9 mouse cellular contexts compared by ENCODE assay signal in genomic region chr11:49636449-49636848, GRCm38 (mm10). TPM values are rescaled to one million over a fixed set of nuclear protein-coding genes. Genes with fewer than 3 reads are reported as not detected.
DNase-seq lines count a peak whose midpoint lies in the region; ATAC-seq and TF ChIP-seq lines count a peak whose summit lies in the region.
"Had no signal": no experiment of that assay in that cellular context is flagged by ENCODE, and none has a peak within 500 bp of the region (broad histone marks: within the 10 kb centered on the region; RNA-seq: fewer than 3 reads in every experiment).

No protein-coding gene starts in this region.

- no peak for ATAC-seq in hindbrain, embryonic 12.5 days (ENCODE audit: low FRiP score)

- no peaks in the 10 kb centered on the region for H3K9me3 ChIP-seq in hindbrain, embryonic 12.5 days (replicated peaks)
- H3K9me3 ChIP-seq: embryonic facial prominence, embryonic 15.5 days had no signal

- no peak overlapping the region for H3K27ac ChIP-seq in hindbrain, embryonic 12.5 days
- H3K27ac ChIP-seq: embryonic facial prominence, embryonic 15.5 days had no signal

- H3K27me3 ChIP-seq in hindbrain, embryonic 12.5 days = peaks cover 65% of the 10 kb centered on the region

- peak; percentile 69 for TF ChIP-seq CTCF in lung, adult 2 months (IDR thresholded peaks at IDR 0.05; ENCODE audit: insufficient read depth, low read length)

- 17% methylated on average over 11 of the region's 11 CpGs for WGBS in lung, adult 2 months
- WGBS in hindbrain, embryonic 12.5 days = 3% methylated on average over 11 of the region's 11 CpGs

- H3K4me1 ChIP-seq in lung, adult 2 months (ENCODE audit: control insufficient read depth, insufficient read depth, low read length) = peaks cover 10% of the 10 kb centered on the region
- peaks cover 7% of the 10 kb centered on the region for H3K4me1 ChIP-seq in hindbrain, embryonic 12.5 days

- TF ChIP-seq POLR2A in lung, adult 2 months (IDR thresholded peaks at IDR 0.05; ENCODE audit: borderline replicate concordance, extremely low read depth, low read depth, low read length) = no peak

- peak overlapping the region; percentile 27; the same call in 1 of the 2 replicates for H3K4me2 ChIP-seq in hindbrain, embryonic 12.5 days (replicated peaks)
- H3K4me2 ChIP-seq: embryonic facial prominence, embryonic 15.5 days had no signal

- no peaks in the 10 kb centered on the region for H3K36me3 ChIP-seq in hindbrain, embryonic 12.5 days
- H3K36me3 ChIP-seq: embryonic facial prominence, embryonic 15.5 days had no signal

- H3K4me3 ChIP-seq in lung, adult 2 months (replicated peaks; ENCODE audit: extremely low read depth, low read depth, low read length) = no peak overlapping the region
- no peak overlapping the region for H3K4me3 ChIP-seq in hindbrain, embryonic 12.5 days
- H3K4me3 ChIP-seq: embryonic facial prominence, embryonic 15.5 days had no signal

- H3K9ac ChIP-seq in hindbrain, embryonic 12.5 days = no peak overlapping the region
- H3K9ac ChIP-seq: embryonic facial prominence, embryonic 15.5 days had no signal

- DNase-seq in adrenal gland, postnatal 10 days = peak; percentile 29
- no peak for DNase-seq in adrenal gland, postnatal 36 days
- DNase-seq in lung, adult 2 months = no peak
- no peak for DNase-seq in lung, postnatal 14 days
- peak; percentile 55 for DNase-seq in retina, embryonic 14.5 days (ENCODE audit: low spot score)
- DNase-seq in urinary bladder, postnatal 25 days (ENCODE audit: low spot score) = no peak
- DNase-seq in gastrocnemius, postnatal 4 days (ENCODE audit: low spot score in 2 of 2) = no peak

RNA-seq across cellular contexts. Expression of gene Scgb3a1, which starts 27.0 kb away (rescaled TPM):
- not detected for total RNA-seq in adrenal gland, postnatal 10 days (2021)
- not detected for total RNA-seq in adrenal gland, postnatal 36 days (2021)
- polyA plus RNA-seq in lung, adult 2 months (2012; rRNA removed) = 2,792 and 3,426 TPM in 2 replicates
- not detected in 2 replicates for polyA plus RNA-seq in hindbrain, embryonic 12.5 days (2016; fragmentation: Nextera tagmentation; extraction: Ambion mirVana)
- total RNA-seq in gastrocnemius, postnatal 4 days (2021) = under 1 TPM in 1 of 2 experiments, not detected in 1; 0.62 TPM
- polyA plus RNA-seq: embryonic facial prominence, embryonic 15.5 days had no signal

RNA-seq across cellular contexts. Expression of gene Flt4, which starts 27.4 kb away (rescaled TPM):
- total RNA-seq in adrenal gland, postnatal 10 days (2021) = 10 to 100 TPM; 18.7 to 18.9 TPM
- 10 to 100 TPM; 15.6 to 19.2 TPM for total RNA-seq in adrenal gland, postnatal 36 days (2021)
- polyA plus RNA-seq in lung, adult 2 months (2012; rRNA removed) = 28.0 and 32.0 TPM in 2 replicates
- 3.3 and 4.0 TPM in 2 replicates for polyA plus RNA-seq in hindbrain, embryonic 12.5 days (2016; fragmentation: Nextera tagmentation; extraction: Ambion mirVana)
- total RNA-seq in gastrocnemius, postnatal 4 days (2021) = 1 to 10 TPM; 7.3 to 7.5 TPM

Comparison
In these comparisons a context has a peak if more than half of its experiments do, and no peak if none do; other contexts are left out.
1. DNase-seq: peak in adrenal gland, postnatal 10 days (single experiment) and retina, embryonic 14.5 days (single experiment); none in adrenal gland, postnatal 36 days (0 of 2), lung, adult 2 months (single experiment), lung, postnatal 14 days (single experiment), urinary bladder, postnatal 25 days (single experiment) and gastrocnemius, postnatal 4 days (0 of 2).